Mouse (Mus musculus): ENCODE measurements around the gene Ttc23.

GRCm38 (mm10) chr7:67722163-67722562, 75.0 kb downstream of the Ttc23 start:
- TF ChIP-seq CTCF (IDR thresholded peaks at IDR 0.05; ENCODE audit: low read depth, low read length) (no peak), GATA1 (IDR thresholded peaks at IDR 0.05; ENCODE audit: borderline replicate concordance, low read length) (no peak), POLR2AphosphoS5 (IDR thresholded peaks at IDR 0.05; ENCODE audit: insufficient replicate concordance, low read depth, low read length) (no peak), TAL1 (conservative IDR thresholded peaks at IDR 0.05; ENCODE audit: low read depth, low read length) (no peak), GATA2 (IDR thresholded peaks at IDR 0.05; ENCODE audit: borderline replicate concordance, low read depth, low read length) (no peak)

Data from G1E (cell line).